Mouse (Mus musculus) c-Kit-negative CD71-positive TER-119-positive erythroid progenitor cells, embryonic 14.5 days (primary cell): ENCODE measurements around the gene Srgap2.

Source experiments
- DNase-seq: peaks from one replicate; pipeline ENCODE4 v3.0.0-alpha.2; 2013; ENCODE audit warnings: low read depth, low spot score

The Srgap2 gene

DNA sequence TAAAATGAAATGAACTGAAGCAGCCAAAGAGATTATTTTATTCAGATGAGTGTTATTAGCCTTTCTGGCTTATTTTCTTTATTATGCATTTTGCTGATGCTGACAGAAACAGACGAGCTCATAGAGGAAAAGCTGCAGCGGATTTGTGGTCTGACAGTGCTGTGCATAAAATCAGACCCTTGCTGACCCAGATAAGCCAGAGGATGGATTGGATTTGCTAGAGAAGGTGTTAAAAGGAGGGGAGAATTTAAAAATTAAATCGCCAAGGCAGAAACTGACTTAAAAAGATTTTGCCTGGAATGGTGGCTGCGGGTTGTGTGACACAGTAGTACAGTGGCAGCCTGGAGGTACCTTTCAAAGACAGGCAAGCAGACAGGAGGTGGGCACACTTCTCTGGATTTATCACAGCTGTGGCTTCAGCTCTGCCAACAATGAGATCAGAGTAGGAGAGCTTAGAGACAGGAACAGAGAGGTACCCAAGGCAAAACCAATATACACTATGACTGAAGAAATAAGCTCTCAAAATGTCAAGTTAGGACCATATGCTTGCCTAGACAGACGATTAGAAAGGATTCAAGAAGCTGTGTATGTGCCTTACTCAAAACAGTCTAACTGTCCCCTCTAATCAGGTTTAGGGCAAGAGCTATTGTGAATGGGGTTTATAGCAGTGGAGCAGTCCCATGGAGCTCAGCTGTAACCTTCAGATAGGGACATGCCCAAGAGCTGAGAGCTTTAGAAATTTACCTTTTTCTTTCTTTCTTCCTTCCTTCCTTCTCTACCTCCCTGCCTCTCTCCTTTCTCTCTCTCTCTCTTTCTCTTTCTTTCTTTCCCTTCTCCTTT lies 109.1 kb downstream of the Srgap2 start:
- DNase-seq = no peak

DNA sequence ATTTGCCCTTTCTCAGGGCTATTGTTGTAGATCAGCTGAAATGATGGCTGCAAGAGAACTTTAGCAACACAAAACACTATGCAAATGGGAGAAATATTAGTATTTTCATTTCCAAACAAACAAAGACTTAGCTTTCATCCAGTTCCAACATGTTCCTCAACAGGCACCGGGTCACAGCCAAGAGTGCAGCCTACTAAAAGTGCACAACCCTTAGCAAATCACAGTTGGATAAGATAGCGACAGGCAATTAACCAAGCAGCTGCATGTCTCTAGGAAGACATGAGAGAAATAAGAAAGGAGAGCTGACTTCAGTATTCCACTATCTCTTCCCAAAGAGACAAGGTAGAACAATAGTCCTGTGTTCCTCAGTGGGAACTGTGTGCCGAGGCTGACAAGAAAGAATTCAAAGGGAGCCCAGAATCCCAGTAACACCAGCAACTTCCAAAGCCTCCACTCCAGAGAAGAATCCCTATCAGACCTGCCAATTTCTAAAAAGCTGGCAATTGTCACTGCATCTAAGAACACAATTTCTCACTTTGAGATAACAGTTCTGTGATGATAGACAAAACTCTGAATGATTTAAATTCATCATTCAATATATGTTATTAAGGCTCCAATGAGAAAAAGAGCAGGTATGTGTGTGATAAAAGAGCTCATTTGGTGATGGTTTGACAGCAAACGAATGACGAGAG lies 109.9 kb downstream of the Srgap2 start:
- DNase-seq = no peak

DNA sequence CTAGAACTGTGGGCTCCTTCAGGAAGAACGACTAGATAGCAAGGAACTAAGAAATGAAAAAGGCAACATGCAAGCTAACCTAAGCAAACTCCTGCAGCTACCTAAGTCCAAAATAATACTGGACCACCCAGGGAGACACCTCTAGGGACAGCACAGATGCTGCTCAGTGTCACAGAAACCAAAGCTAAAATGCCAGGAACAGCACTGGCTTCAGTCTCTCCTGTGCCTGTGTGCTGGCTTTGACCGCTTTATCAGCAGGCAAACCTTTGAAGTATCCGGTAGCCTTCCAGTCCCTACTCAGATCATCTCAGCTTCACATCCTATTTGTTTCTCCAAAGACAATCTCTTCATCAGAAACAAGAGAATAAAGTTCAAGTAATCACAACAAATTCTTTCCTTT lies 123.6 kb downstream of the Srgap2 start:
- no peak for DNase-seq

DNA sequence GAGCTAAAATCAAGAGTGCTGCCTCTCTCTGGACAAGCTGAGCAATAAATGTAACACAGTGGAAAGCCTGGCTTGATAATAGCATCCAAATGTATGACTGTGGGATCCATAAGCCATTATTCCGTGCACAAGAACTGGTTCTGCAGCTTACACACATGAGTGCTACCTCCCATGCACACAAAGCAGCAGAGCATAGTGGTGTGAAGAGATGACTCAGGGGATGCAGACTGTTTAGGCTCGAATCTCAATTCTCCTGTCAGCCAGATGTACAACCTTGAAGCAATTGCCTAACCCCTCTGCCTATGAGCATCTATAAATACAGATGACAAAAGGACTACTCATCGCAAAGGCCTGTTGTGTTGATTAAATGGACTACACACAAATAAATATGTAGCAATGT lies 126.3 kb downstream of the Srgap2 start:
- DNase-seq = no peak

DNA sequence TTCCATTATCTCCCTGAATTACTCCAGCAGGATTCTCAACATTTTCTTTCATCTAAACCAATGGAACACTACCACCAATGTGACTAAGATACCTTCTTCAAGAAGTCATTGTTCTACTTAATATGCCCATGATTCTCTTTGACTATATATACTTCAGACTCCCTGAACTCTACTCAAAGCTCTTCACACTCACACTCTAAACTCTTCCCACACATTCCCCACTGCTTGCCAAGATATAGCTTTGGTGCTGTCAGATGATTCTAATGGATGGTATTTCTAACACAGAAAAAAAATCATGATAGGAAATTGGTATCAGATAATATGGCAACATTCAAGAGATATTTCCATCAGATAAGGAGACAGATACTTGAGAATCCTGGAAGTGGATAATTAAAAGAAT lies 129.0 kb downstream of the Srgap2 start:
- DNase-seq = no peak

DNA sequence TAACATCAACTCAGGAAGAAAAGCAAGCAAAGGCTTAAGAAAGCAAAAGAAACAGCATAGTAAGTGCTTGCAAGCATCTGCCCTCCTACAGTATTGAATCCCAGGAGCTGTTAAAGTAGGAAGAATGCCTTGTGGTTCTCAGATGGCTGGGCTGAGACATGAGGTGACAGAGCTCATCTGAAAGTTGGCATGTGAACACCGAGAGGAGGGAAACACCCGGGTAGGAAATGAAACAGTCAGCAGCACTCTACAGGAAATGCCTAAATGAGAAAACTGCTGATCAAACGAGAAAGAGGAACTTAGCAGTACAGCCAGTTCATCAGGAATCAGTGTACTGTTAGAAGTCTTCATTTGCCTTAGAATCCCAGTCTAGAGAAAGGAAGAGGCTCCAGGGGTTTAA lies 142.7 kb downstream of the Srgap2 start:
- DNase-seq = no peak

DNA sequence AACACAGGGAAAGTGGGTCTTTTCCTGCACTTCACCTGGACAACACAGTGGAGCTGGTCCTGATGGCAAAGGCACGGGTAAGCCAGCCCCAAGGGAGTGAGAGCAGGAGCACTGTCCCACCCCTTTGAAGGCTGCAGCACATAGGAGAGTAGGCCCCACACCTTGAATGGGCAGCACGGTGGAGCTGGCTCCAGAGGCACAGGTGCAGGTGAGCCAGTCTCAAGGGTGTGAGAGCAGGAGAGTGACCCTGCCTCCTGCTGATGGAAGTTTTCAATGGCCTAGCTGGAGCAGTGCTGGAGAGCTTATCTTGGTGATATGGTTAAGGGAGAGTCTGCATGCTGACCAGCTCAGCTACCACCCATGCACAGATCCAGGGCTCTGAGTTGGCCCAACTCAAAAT lies 145.0 kb downstream of the Srgap2 start:
- no peak for DNase-seq

DNA sequence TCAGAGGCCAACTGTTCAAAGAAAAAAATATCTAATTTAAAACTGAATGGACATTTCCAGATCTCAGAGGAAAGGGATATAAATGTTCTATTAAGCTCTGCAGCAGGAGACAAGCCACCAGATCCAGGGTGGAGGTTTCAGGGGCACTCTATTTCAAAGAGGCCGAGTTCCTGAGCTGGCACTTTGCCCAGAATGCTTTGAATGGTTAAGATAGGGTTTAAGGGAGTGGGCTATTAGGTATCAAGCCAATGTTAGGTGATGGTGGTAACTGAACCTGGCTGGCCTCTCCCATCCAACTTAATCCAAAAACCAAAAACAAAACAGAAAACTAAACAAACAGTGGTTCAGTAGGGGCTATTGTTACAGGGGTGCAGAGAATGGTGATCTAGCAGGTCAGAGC lies 146.9 kb downstream of the Srgap2 start:
- DNase-seq = no peak

DNA sequence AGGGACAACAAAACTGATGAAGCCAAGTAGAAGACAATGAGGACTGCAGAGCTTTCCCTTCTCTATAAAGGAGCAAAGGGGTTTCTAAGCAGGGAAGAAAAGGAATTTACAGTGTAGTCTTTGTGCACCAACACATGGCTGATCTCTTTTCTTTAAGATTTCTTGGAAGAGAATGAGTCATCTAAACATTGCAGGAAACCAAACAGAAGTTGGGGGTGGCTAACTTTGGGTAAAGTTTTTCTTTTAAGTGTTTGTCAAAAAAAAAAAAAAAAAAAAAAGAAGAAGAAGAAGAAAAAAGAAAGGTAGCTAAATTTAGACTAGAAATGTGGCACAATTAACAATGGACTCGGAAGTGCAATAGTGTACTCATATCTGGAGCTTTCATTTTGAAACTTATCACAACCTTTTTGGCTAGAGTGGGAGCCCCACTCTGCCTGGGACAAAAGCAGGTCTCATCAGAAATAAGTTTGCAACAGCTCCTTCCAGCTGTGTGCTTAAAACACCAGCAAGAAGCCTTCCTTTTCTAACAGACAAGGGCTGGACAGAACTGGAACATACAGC lies 148.2 kb downstream of the Srgap2 start:
- DNase-seq = no peak

DNA sequence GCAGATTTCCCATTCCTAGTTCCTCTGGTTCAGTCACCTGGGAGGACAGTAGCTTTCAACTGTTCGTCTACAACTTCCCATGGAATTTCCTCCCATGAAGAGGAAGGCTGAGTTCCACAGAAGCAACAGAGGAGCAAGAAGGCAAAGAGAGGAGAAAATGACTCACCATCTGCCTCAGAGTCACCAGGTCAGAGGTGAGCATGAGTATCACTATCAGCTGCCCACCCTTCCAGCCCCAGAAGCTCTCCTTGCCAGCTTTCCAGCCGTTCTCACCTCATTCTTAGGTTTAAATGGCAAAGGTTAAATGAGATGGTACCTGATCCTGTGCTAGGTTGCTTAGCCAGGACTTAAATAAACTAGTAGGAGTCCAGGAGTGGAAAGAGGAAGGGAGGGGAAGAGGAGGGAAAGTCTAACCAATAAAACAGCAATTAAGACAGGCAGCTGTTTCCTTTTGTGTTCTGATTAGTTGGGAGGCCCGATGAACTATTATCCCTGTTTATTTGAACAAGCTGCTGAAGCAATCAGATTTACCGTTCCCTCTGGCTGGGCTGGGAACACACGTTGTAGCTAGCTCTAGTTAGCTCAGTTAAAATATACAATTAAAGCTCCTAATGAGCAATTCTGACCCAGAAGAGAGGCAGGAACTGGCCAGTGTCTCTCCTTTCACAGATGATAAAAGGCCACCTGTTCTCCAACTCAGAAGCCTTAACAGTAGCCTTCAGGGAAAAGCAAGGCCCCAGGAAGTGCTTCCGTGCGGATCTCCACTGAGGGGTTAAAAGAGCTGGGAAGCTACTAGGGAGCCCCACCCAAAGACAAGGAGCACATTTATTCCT lies 148.9 kb downstream of the Srgap2 start:
- DNase-seq = no peak

DNA sequence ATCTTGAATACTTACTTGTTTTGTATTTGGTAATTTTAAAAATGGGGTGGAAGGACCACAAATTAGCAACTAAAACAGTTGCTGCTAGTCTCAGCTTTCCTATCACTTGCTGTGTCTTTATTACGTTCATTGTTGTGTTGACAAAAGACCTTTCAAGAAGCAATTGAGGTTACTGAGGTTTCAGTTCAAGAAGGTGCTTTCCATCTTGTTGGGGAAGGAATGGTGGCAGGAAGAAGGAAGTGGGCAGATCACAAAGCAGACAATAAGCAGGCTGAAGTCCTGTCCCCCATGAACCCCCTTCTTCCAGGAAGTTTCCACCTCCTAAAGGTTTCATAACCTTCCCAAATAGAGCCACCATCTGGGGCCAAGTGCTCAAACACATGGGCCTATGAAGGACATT lies 161.3 kb downstream of the Srgap2 start:
- DNase-seq = no peak

DNA sequence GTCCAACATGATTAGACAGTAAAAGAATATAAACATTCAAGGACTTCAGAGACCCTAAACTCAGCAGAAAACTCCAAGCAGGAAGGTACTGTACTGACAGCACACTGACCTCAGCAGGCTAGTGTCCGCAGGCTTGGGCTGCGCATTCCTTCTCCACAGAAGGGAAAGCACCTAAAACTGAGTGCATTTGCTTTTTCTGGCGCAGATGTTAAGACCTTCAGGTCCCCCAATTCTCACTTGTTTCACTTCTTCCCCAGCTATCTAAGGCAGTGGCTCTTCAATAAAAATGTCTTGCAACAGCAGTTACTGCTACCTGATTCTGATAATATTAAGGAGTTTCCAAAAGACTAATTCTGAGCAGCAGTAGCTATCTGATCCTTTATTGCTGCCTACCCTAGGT lies 162.7 kb downstream of the Srgap2 start:
- DNase-seq = no peak

DNA sequence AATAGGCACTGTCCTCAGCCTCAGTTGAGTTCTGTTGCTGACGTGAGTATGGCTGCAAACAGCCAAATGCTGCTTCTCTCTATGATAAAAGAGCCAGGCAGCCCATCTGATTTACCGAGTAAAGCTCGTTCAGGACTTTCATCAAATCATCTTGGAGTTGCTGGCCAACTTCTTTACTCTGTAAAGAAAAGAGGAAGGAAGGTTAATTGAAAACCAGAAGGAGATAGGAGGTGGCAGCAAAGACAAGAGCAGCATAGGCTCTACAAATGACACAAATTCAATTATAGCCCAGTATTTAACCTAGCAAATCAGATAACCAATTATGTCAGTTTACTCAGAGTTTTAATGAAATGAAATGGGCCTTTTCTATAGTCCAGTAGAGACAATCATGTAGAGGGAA lies 163.3 kb downstream of the Srgap2 start:
- no peak for DNase-seq

DNA sequence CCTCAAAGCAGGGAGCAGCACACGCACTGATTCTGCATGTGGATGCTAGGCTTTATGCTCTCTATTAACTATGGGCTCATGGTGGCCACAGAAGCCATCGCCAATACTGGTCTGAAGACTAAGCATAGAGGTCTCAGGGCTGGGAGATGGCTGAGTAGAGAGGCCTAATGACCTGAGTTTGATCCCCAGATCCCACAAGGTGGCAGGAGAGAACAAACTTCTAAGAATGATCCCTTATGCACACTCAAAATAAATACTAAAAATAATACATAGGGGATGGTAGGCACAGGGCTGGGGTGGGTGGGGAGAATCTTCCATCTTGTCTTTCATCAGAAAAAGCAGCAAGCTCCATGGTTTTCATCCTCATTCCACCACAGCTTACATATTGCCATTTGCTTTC lies 165.1 kb downstream of the Srgap2 start:
- DNase-seq = no peak

DNA sequence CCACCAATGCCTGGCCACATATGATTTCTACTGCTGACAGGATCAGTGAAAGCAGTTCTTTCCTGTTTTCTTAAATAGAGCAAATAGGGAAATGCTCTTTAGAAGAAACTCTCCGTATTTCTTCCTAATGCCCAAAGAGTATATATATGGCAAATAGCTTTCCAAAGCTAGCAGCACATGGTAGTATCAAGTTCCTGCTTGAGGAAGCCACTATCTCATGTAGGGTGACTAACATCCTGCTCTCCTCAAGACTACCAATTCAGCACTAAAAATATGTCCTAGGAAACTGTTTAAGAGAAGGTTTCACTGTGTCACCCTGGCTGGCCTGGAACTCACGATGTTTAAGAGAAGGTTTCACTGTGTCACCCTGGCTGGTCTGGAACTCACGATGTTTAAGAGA lies 166.4 kb downstream of the Srgap2 start:
- DNase-seq = no peak

DNA sequence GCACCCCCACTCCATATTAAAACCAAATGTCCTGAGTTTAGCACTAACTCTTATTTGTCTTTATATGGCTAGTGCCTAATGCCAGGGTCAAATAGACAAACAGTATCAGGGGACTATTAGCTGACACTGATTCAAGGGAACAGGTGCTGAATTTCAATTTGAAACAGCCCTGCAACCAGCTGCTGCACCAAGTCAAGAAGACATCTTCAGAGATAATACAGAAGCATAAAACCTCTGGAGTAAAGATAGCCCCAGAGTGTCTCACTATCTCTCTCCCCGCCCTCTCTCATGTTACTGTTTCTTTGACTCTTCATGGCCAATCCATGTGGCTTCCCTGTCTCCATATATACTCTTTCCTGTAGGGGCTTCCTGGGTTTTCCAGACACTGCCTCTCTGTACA lies 167.5 kb downstream of the Srgap2 start:
- no peak for DNase-seq

DNA sequence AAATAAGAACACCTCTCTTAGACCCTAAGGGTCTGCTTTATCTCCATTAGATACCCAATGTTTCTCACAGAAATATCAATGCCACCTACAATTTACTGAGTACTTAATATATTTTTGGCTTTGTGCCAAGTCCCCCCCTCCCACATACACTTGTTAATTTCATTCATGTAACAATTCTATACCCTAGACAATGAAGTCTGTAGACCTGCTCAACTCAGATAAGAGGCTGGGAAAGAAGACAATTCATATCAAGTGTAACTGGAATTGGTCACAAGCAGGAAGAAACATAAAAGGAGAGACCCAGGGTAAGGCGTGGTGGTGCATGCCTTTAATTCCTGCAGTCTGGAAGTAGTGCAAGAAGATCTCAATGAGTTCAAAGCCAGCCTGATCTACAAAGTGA lies 169.9 kb downstream of the Srgap2 start:
- no peak for DNase-seq

DNA sequence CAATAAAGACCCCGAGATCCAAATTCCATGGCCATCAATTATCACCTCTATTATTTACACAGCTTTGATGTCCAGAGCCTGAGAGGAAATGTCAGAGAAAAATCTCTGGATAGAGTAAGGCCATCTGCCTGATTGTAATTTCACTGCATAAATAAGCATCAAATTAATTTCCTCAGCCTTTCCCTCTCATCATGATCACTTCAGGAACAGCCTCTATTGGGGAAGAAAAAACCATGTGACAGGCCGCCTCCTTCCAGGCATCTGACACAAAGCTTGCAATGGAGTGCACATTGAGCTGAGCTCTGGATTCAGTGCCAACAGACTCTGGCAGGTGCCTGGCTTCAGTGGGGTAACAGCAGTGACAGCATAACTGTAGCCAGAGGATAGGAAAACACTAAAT lies 175.7 kb downstream of the Srgap2 start:
- DNase-seq = no peak

DNA sequence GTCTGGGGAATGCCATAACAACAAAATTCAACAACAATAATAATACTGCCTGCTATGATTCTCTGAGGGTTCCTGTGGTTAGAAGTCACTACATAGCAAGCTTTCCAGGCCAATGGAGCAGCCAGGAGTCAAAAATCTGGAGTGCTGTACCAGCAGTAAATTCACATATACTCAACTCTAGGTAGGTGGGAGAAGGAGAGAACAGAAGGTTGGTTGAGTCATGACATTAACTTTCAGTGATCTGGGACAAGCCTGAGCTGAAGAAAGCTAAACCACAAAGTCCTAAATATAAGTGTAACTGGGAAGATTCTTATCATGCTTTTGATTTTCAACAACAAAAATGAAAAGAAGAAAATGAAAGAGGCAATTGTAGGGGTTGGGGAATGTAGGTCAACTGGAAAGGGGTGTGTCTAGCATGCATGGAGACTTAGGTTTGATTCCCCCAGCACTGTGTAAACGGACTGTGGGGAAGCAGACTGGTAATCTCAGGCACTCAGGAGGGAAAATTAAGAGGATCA lies 177.1 kb downstream of the Srgap2 start:
- DNase-seq = no peak

DNA sequence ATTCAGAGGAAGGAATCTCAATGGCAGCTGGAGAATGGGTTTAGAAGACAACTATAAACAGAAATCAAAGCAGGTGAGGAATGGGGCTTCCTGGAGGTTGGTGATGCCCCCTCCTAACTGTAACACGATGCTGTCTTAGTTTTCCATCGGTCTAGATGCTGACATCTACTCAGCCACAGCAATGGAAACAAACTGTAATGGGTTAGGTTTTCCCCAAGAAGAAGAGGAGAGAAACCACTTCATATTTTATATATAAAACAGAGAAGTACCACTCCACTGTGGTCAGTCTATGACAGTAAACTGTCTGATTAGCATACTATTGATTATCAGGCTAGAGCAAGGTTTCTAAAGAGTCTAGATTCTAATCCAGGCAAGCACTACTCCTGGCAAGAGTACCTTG lies 179.4 kb downstream of the Srgap2 start:
- DNase-seq = no peak

DNA sequence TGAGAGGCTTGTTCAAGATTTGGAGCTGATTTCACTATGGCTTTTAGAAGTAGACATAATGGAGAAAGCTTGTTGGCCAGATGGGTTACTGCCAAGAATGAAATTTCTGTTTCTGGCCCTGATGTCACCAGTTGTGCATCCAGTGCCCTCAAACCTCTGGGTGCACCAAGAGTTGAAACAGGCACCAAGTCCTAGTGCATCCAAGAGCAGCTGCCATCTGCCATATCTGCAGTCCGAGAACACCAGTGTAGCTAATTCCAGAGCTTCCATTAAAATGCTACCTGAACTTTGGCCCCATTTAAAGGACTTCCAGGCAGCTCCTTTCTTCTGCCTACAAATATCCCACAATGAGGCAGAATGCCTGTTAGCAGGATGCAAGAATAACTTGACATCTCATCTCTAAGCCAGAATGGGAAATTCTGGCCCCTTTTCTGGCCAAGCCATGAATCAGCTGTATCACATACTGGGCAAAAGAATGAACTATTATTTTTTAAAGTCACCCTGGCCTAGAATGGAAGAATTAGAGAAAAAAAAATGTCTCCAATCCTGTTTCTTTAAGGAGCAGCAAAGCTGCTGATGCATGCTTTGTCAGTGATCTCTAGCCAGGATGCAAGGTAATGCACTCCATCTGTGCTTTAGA lies 180.1 kb downstream of the Srgap2 start:
- no peak for DNase-seq
